Mouse (Mus musculus) neural tube, embryonic 15.5 days (tissue): ENCODE measurements around the gene Upf2. TPM values are rescaled to one million over a fixed set of nuclear protein-coding genes. Genes with fewer than 3 reads are reported as not detected.

Experiments used
- ATAC-seq: fragments of 200-750 bp; cut with Nextera tagmentation; 2 replicates; pipeline ENCODE4 v1.8.0; 2017; ENCODE audit warnings: mild to moderate bottlenecking, moderate TSS enrichment, moderate library complexity; ENCODE audit not compliant: low FRiP score
- H3K27ac ChIP-seq: fragments of 300-500 bp; sonication (generic); replicated peaks from 2 replicates; pipeline ENCODE4 v1.5.1; 2015; ENCODE audit warnings: mild to moderate bottlenecking, inconsistent platforms
- H3K27me3 ChIP-seq: fragments of 300-500 bp; sonication (generic); replicated peaks from 2 replicates; pipeline ENCODE4 v1.6.1; 2015; ENCODE audit warnings: inconsistent platforms
- H3K36me3 ChIP-seq: fragments of 300-500 bp; sonication (generic); 2 replicates; pipeline ENCODE4 v1.6.1; 2015; ENCODE audit warnings: inconsistent platforms
- H3K4me1 ChIP-seq: fragments of 300-500 bp; sonication (generic); 2 replicates; pipeline ENCODE4 v1.6.1; 2015; ENCODE audit warnings: inconsistent platforms
- H3K4me2 ChIP-seq: fragments of 300-500 bp; sonication (generic); 2 replicates; pipeline ENCODE4 v1.6.1; 2015; ENCODE audit warnings: inconsistent platforms, mild to moderate bottlenecking, moderate library complexity
- H3K4me3 ChIP-seq: fragments of 300-500 bp; sonication (generic); replicated peaks from 2 replicates; pipeline ENCODE4 v1.5.1; 2015; ENCODE audit warnings: mild to moderate bottlenecking, inconsistent platforms
- H3K9ac ChIP-seq: fragments of 300-500 bp; sonication (generic); replicated peaks from 2 replicates; pipeline ENCODE4 v1.6.1; 2015; ENCODE audit warnings: mild to moderate bottlenecking, inconsistent platforms
- H3K9me3 ChIP-seq: fragments of 300-500 bp; sonication (generic); replicated peaks from 2 replicates; pipeline ENCODE4 v1.6.1; 2016; ENCODE audit warnings: inconsistent platforms
- WGBS: fragments of 180-500 bp; shearing (Covaris S2); methylation state at CpG from one replicate; pipeline ENCODE4 v1.1.7; 2015; ENCODE audit warnings: mixed read lengths; 5-methylcytosine and 5-hydroxymethylcytosine counted together
- polyA plus RNA-seq: library from polyadenylated mRNA; unstranded; fragments of >200 nt; fragmentation: Nextera tagmentation; extraction: Ambion mirVana; gene quantifications from 2 replicates; pipeline ENCODE4 v1.2.1, GENCODE M21; 2015

The Upf2 gene
- polyA plus RNA-seq, 1 experiment from 2014 or later = 7.3 TPM

DNA sequence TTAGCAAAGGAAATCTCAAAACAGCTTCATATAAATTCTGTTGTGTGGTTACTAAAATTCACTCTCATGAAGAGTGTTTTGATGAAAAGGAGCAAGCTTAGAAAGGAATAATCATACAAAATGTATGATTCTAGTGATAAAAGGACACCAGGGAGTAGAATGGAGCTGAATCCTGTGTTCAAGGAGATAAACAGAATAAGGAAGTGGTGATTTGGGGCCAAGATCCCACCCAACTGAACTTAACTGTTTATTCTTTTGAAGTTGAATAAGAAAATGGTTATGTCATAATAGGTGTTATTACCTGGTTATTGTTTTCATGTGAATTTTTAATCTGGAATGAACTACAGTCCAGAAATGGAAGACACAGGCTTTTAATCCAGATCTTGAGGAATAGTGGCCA lies 69.3 kb downstream of the Upf2 start:
- H3K4me2 ChIP-seq = no peak overlapping the region
- peaks cover 21% of the 10 kb centered on the region for H3K36me3 ChIP-seq
- no peak overlapping the region for H3K9ac ChIP-seq
- H3K27ac ChIP-seq = no peak overlapping the region
- H3K27me3 ChIP-seq = no peaks in the 10 kb centered on the region
- ATAC-seq = no peak
- H3K4me3 ChIP-seq = no peak overlapping the region
- no peaks in the 10 kb centered on the region for H3K9me3 ChIP-seq
- no peaks in the 10 kb centered on the region for H3K4me1 ChIP-seq

DNA sequence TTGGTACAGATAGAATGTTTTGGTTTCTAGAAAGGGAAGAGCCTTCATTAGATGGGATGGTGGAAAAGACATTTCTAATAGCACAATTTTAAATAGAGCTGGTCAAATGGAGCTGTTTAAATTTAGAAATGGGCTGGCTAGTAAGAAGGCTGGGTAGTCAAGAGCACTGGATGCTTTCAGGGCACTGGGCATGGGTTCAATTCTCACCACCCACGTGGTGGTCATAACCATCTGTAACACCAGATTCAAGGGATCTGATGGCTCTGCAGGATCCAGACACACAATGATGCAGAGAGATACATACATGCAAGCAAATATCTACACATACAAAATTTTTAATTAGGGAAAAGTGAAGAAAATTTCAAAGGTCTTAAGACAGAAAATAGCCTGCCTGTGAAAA lies 91.4 kb downstream of the Upf2 start:
- no peak overlapping the region for H3K9ac ChIP-seq
- no peaks in the 10 kb centered on the region for H3K9me3 ChIP-seq
- H3K27ac ChIP-seq = no peak overlapping the region
- no peak overlapping the region for H3K4me3 ChIP-seq
- 0 out of 2 replicates have a peak, but pooled peaks cover 5% of the 10 kb centered on the region for H3K36me3 ChIP-seq
- WGBS = 92% methylated on average over 1 of the region's 1 CpGs
- H3K27me3 ChIP-seq = no peaks in the 10 kb centered on the region
- H3K4me1 ChIP-seq = no peaks in the 10 kb centered on the region
- H3K4me2 ChIP-seq = no peak overlapping the region
- no peak for ATAC-seq

DNA sequence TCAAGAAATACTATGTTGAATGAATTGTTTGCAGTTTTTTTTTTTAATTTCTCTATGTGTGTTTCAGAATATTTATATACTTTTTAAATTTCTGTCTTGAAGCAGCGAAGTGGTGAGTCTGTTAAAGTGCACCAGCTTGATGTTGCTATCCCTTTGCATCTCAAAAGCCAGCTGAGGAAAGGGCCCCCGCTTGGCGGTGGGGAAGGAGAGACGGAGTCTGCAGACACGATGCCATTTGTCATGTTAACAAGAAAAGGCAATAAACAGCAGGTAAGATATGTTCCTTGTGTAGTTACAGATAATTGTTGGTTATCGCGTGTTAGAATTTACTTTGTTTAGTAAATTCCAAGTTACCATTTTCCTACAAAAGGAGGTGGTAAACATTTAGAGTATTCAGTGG lies 95.5 kb downstream of the Upf2 start:
- 60% methylated on average over 7 of the region's 7 CpGs for WGBS
- ATAC-seq = no peak

DNA sequence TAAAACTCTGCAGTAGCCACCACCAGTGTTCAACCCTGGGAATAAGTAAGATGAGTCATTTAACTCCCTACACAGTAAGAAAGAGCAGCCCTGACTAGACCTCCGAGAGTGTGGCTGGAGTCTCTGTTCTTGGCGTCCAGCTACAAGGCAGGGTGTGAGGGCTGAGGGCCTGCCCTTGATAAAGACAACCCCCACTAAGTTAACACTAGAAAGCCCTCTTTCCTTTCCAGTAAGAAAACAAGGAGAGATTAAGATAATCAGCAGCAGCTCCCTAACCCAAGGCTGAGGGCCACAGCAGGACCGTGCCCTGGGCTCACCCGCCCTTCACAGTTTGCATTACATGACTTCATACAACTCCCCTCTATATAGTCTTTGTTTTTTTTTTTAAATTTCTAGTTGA lies 97.3 kb downstream of the Upf2 start:
- WGBS = 88% methylated on average over 4 of the region's 4 CpGs
- no peak for ATAC-seq

More for the DNA sequence above, 95.5 kb downstream of the Upf2 start:
- H3K36me3 ChIP-seq = peaks cover 19% of the 10 kb centered on the region
- no peak overlapping the region for H3K27ac ChIP-seq
- no peak overlapping the region for H3K4me3 ChIP-seq
- no peak overlapping the region for H3K4me2 ChIP-seq
- no peaks in the 10 kb centered on the region for H3K4me1 ChIP-seq
- no peak overlapping the region for H3K9ac ChIP-seq
- no peaks in the 10 kb centered on the region for H3K9me3 ChIP-seq
- H3K27me3 ChIP-seq = no peaks in the 10 kb centered on the region

DNA sequence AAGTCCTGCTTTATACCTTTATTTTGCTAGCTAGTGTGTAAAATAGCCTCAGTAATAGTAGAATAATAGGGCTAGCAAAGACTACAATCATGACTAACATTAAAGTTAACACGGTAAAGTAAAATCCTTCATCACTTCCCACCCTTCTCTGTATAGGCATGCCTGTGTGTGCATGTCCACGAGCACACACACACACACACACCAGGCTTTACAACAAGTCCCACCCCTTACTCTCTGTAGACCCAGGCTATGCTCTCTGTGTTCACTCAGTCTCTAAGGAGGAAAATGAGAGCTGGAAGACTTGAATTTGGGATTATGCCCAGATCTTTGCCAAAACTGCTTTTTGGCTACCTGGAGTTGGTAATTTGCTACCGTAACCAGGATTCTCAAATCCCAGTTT lies 97.7 kb downstream of the Upf2 start:
- Histone ChIP-seq H3K36me3 (peaks cover 30% of the 10 kb centered on the region), H3K27me3 (no peaks in the 10 kb centered on the region), H3K4me2 (no peak overlapping the region), H3K27ac (no peak overlapping the region), H3K4me3 (no peak overlapping the region), H3K4me1 (no peaks in the 10 kb centered on the region), H3K9ac (no peak overlapping the region), H3K9me3 (no peaks in the 10 kb centered on the region)
- no peak for ATAC-seq
- 95% methylated on average over 3 of the region's 3 CpGs for WGBS

More for the DNA sequence above, 97.3 kb downstream of the Upf2 start:
- Histone ChIP-seq H3K4me3 (no peak overlapping the region), H3K9ac (no peak overlapping the region), H3K36me3 (peaks cover 30% of the 10 kb centered on the region), H3K27ac (no peak overlapping the region), H3K27me3 (no peaks in the 10 kb centered on the region), H3K4me2 (no peak overlapping the region), H3K9me3 (no peaks in the 10 kb centered on the region), H3K4me1 (no peaks in the 10 kb centered on the region)

DNA sequence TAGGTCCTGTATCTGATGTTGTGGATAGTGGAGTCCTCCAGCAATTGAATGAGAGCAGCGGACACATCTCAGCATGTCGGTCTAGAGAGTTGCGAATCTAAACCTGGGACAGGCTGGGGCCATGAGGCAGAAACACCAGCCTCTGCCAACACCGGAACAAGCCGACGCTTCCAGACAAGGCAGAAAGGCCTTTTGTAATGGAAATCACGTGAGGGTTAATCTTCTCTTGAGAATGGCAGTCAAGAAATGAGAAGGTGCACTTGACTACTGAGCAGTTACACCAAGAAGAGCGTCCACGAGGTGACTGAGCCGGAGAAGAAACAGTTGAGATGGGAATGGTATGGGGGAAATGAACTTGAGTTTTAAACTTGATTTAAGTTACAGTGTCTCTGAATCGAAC lies 104.2 kb downstream of the Upf2 start:
- Histone ChIP-seq H3K9ac (no peak overlapping the region), H3K4me2 (no peak overlapping the region), H3K4me3 (no peak overlapping the region), H3K9me3 (no peaks in the 10 kb centered on the region), H3K4me1 (no peaks in the 10 kb centered on the region), H3K27ac (no peak overlapping the region), H3K36me3 (peaks cover 41% of the 10 kb centered on the region), H3K27me3 (no peaks in the 10 kb centered on the region)
- ATAC-seq = no peak
- WGBS = 71% methylated on average over 11 of the region's 11 CpGs

DNA sequence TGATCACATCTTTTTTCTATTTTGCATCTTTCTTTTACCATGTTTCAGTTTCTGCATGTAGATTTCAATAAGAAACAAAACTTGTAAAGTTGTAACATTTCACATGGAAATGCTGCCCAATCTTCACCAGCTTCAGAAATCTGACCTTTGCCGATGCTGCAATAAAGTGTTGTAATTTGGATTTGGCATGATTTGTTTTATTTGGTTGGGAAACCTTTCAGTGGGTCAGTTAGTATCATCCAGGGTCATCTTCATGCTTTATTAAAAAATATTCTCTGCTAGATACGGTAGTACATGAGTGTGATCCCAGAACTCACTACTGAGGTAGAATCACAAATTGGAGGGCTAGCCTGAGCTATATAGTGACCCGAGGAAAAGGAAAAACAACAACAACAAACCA lies 105.2 kb downstream of the Upf2 start:
- Histone ChIP-seq H3K36me3 (peaks cover 31% of the 10 kb centered on the region), H3K27me3 (no peaks in the 10 kb centered on the region), H3K4me3 (no peak overlapping the region), H3K9ac (no peak overlapping the region), H3K4me2 (no peak overlapping the region), H3K27ac (no peak overlapping the region), H3K4me1 (no peaks in the 10 kb centered on the region), H3K9me3 (no peaks in the 10 kb centered on the region)
- WGBS = 93% methylated on average over 3 of the region's 3 CpGs
- no peak for ATAC-seq

DNA sequence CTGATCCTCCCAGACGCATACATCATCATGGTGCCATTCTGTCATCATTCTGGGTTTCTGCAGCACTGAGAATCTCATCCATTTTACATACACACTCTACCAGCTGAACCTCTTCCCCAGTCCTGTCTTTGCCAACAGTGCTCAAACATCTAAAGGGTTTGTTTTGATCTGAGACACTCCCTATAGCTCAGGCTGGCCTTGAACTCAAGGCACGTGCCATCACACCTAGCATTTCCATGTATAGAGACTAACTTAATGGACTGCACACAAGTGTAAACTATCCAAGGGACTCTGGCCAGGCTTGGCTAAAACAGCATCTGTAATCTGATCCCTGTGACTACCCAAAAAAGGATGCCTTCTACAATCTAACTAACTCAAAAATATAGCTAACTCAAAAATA lies 108.0 kb downstream of the Upf2 start:
- 90% methylated on average over 2 of the region's 2 CpGs for WGBS
- Histone ChIP-seq H3K4me1 (no peaks in the 10 kb centered on the region), H3K36me3 (peaks cover 18% of the 10 kb centered on the region), H3K9me3 (no peaks in the 10 kb centered on the region), H3K27me3 (no peaks in the 10 kb centered on the region), H3K27ac (no peak overlapping the region), H3K9ac (no peak overlapping the region), H3K4me3 (no peak overlapping the region), H3K4me2 (no peak overlapping the region)
- ATAC-seq = no peak

DNA sequence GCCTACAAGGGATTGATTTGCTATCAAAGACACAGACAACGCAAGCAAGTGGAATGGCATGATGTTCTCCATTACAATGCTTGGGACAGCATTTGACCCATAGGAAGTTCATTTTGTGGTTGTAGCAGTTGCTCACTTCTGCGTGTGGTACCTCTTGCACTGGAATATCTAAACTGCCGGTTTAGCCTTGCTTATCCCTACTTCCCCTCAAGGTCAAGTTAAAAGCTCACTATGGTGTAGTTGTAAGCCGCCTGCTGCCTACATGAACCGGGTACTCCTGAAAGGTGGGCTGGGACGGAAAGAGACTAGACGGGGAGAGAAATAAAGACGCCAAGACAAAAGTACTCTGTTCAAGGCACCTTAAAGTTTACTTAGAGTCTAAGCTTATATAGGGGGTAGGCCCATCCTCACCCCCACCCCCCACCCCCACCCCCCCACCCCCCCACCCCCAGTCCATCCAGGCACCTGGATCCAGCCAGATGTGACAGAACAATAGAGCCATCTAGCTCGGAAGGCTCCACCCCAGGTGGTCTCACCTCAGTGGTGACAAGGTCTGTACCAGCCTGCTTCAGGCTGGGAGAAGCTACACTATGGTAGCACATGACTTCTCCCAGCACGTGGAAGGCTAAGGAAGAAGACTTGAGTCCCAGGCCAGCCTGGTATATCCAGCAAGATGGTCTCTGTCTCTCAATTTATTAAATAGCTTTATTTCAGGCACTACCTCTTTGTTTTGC lies 109.0 kb downstream of the Upf2 start:
- no peak overlapping the region for H3K4me2 ChIP-seq
- ATAC-seq = no peak
- WGBS = 74% methylated on average over 10 of the region's 10 CpGs
- no peaks in the 10 kb centered on the region for H3K4me1 ChIP-seq
- H3K27ac ChIP-seq = no peak overlapping the region
- peaks cover 14% of the 10 kb centered on the region for H3K36me3 ChIP-seq
- no peaks in the 10 kb centered on the region for H3K9me3 ChIP-seq
- no peaks in the 10 kb centered on the region for H3K27me3 ChIP-seq
- H3K9ac ChIP-seq = no peak overlapping the region
- no peak overlapping the region for H3K4me3 ChIP-seq

DNA sequence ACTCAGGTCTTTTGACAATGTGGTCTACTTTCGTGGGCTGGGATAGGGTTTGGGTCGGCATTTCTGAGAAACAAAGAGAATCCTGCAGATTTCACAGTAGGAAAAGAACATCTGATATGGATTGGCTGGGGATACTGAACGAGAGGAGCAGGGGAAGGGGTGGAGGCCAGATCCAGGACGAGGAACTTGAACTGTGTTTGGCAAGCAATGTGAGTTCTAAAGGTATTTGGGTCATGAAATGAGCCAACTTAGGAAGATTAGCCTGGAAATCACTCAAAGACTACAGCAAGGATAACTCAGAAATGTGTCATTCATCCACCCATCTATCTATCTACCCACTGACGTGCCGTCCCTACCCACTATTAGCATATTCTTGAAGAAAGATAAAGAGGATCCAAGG lies 116.1 kb downstream of the Upf2 start:
- H3K9me3 ChIP-seq = no peaks in the 10 kb centered on the region
- no peak overlapping the region for H3K4me3 ChIP-seq
- 89% methylated on average over 6 of the region's 6 CpGs for WGBS
- H3K27ac ChIP-seq = no peak overlapping the region
- no peaks in the 10 kb centered on the region for H3K27me3 ChIP-seq
- H3K9ac ChIP-seq = no peak overlapping the region
- H3K4me1 ChIP-seq = no peaks in the 10 kb centered on the region
- H3K4me2 ChIP-seq = no peak overlapping the region
- no peak for ATAC-seq
- no peaks in the 10 kb centered on the region for H3K36me3 ChIP-seq

DNA sequence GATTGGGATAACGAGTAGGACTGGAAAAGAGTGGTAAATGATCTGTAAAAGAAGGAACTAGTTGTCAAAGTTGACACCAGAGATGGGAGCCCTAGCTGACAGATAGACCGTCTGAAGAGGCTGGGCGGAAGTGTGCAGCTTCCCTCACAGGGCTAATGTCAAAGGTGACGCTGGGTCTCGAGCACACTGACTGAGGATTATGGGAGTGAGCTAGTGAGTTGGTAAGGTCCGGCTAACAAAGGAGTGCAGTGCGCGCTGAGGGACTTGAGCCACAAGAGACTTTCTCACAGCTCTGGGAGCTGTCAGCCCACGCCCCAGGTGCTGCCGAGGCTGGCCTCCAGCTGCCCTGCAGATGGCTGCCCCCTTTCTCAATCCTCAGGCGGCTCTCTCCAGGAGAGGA lies 119.7 kb downstream of the Upf2 start:
- Histone ChIP-seq H3K27me3 (no peaks in the 10 kb centered on the region), H3K9ac (no peak overlapping the region), H3K27ac (no peak overlapping the region), H3K4me1 (0 out of 2 replicates have a peak, but pooled peaks cover 3% of the 10 kb centered on the region), H3K4me3 (no peak overlapping the region), H3K36me3 (no peaks in the 10 kb centered on the region), H3K9me3 (no peaks in the 10 kb centered on the region), H3K4me2 (no peak overlapping the region)
- 66% methylated on average over 11 of the region's 11 CpGs for WGBS
- no peak for ATAC-seq

DNA sequence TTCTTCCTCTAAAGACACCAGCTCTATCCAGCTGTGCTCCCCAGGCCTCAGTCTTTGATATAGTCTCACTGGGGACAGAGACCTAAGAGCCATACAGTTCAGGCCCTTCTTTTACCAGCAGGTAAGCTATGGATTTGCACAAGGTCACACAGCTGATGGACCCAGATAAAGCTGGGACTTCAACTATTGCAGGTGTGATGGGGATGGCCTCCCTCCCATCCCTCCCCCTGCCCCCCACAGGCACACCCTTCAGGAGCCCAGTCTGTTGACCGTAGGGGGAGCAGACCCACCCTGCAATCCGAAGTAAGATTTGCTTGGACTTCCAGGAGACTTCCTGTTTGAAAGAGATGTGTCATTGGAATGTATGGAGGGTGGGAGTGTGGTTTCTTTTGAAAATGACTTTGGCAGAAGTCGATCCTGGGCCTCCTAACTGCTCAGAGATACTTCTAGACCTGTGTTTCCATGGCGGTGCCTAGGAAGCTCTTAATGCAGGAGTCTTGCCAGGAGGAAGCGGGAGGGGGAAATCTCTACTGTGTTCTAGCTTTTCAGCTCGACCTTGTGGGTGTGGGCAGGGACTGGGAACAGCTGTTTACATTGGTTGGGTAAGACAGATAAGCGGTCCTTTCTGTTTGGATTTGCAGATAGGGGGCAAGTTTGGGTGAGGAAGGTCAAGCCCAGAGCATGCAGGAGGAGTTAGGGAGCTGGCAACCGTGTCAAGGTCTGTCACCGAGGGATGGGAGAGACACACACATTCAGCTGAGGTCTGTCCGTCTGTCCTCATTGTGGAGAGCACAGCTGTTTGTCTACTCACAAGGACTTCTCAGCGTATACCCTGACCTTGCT lies 120.5 kb downstream of the Upf2 start:
- H3K4me1 ChIP-seq = 0 out of 2 replicates have a peak, but pooled peaks cover 3% of the 10 kb centered on the region
- H3K27ac ChIP-seq = no peak overlapping the region
- no peaks in the 10 kb centered on the region for H3K27me3 ChIP-seq
- H3K4me2 ChIP-seq = no peak overlapping the region
- no peaks in the 10 kb centered on the region for H3K9me3 ChIP-seq
- 68% methylated on average over 11 of the region's 11 CpGs for WGBS
- no peak overlapping the region for H3K9ac ChIP-seq
- no peak overlapping the region for H3K4me3 ChIP-seq
- ATAC-seq = no peak
- H3K36me3 ChIP-seq = no peaks in the 10 kb centered on the region
